ENCODE assay signal across 8 mouse cellular contexts in the genomic region with DNA sequence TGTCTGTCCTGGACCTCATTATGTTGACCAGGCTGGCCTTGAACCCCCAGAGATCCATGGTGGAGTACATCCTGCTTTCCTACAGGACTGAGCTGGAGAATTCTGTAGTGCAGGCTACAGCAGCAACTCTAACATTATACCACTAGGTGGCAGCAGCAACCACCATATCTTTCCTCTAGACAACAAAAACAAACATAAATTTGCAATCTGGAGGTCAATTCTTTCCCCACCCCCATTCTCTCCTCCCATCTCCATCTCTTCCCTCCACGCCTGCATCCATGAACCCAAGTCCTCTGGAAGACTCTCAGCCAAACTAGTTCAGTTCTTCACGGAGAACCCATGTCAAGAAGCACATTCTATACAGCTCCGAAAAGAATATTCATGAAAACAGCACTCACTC. TPM values are rescaled to one million over a fixed set of nuclear protein-coding genes. Genes with fewer than 3 reads are reported as not detected.
A peak's percentile ranks its signal among the peaks of the same experiment; 100 is the strongest.
DNase-seq lines count a peak whose midpoint lies in the region; ATAC-seq and TF ChIP-seq lines count a peak whose summit lies in the region.

No protein-coding gene starts in this region.

- DNase-seq in thymus, postnatal 0 days (ENCODE audit: low spot score), result peak; percentile 74
- DNase-seq in thymus, adult 2 months, result no peak
- DNase-seq in liver, postnatal 0 days, result peak; percentile 56
- DNase-seq in retina, embryonic 14.5 days (ENCODE audit: low spot score), result peak; percentile 84
- DNase-seq in urinary bladder, adult 18-20 months (ENCODE audit: low spot score in 2 of 2), result no peak

- H3K4me2 ChIP-seq in forebrain, embryonic 13.5 days, result no peak overlapping the region
- H3K4me2 ChIP-seq in intestine, embryonic 16.5 days (ENCODE audit: low read depth, low read length), result no peak overlapping the region
- H3K4me2 ChIP-seq in liver, postnatal 0 days (ENCODE audit: low read depth, low read length), result peak overlapping the region; percentile 73

- H3K27ac ChIP-seq in thymus, adult 2 months (ENCODE audit: control insufficient read depth, insufficient read depth, low read length), result no peak overlapping the region
- no peak overlapping the region for H3K27ac ChIP-seq in forebrain, embryonic 13.5 days
- no peak overlapping the region for H3K27ac ChIP-seq in intestine, embryonic 16.5 days (ENCODE audit: low read length)
- peak overlapping the region; percentile 39; the same call in 1 of the 2 replicates for H3K27ac ChIP-seq in liver, postnatal 0 days (ENCODE audit: low read depth)

- peaks cover 8% of the 10 kb centered on the region; the same call in 1 of the 2 replicates for H3K4me1 ChIP-seq in thymus, adult 2 months (replicated peaks; ENCODE audit: control insufficient read depth, insufficient read depth, low read length)
- peaks cover 6% of the 10 kb centered on the region; the same call in 1 of the 2 replicates for H3K4me1 ChIP-seq in forebrain, embryonic 13.5 days
- peaks cover 4% of the 10 kb centered on the region for H3K4me1 ChIP-seq in intestine, embryonic 16.5 days (ENCODE audit: control insufficient read depth, insufficient read depth, low read length)
- peaks cover 7% of the 10 kb centered on the region for H3K4me1 ChIP-seq in liver, postnatal 0 days (ENCODE audit: insufficient read depth)

- 27% methylated on average over 3 of the region's 3 CpGs for WGBS in thymus, adult 2 months
- WGBS in forebrain, embryonic 13.5 days, result 24% methylated on average over 3 of the region's 3 CpGs
- 26% methylated on average over 3 of the region's 3 CpGs for WGBS in intestine, embryonic 16.5 days
- WGBS in liver, postnatal 0 days (ENCODE audit: insufficient replicate concordance), result 37% methylated on average over 3 of the region's 3 CpGs

- H3K27me3 ChIP-seq in thymus, adult 2 months (ENCODE audit: control insufficient read depth, insufficient read depth, low read length), result no peaks in the 10 kb centered on the region
- H3K27me3 ChIP-seq in forebrain, embryonic 13.5 days, result no peaks in the 10 kb centered on the region
- H3K27me3 ChIP-seq in intestine, embryonic 16.5 days (replicated peaks; ENCODE audit: control insufficient read depth, insufficient read depth, low read length), result no peaks in the 10 kb centered on the region
- H3K27me3 ChIP-seq in liver, postnatal 0 days (ENCODE audit: insufficient read depth, low read length), result no peaks in the 10 kb centered on the region

- no peak overlapping the region for H3K9ac ChIP-seq in forebrain, embryonic 13.5 days
- no peak overlapping the region for H3K9ac ChIP-seq in intestine, embryonic 16.5 days (ENCODE audit: low read depth, low read length)
- H3K9ac ChIP-seq in liver, postnatal 0 days (replicated peaks), result no peak overlapping the region

- no peak for TF ChIP-seq POLR2A in thymus, adult 2 months (IDR thresholded peaks at IDR 0.05; ENCODE audit: control insufficient read depth, extremely low read depth, insufficient read depth, low read length, poor library complexity)

- H3K9me3 ChIP-seq in forebrain, embryonic 13.5 days (replicated peaks), result no peaks in the 10 kb centered on the region
- no peaks in the 10 kb centered on the region for H3K9me3 ChIP-seq in intestine, embryonic 16.5 days (ENCODE audit: control insufficient read depth, low read length)
- H3K9me3 ChIP-seq in liver, postnatal 0 days (ENCODE audit: low read length), result no peaks in the 10 kb centered on the region

- ATAC-seq in cerebellum, adult (ENCODE audit: insufficient number of reproducible peaks, low FRiP score, low TSS enrichment), result peak; percentile 64
- peak; percentile 44 for ATAC-seq in forebrain, embryonic 13.5 days
- peak; percentile 15; the same call in 1 of the 2 replicates for ATAC-seq in intestine, embryonic 16.5 days
- peak; percentile 57 for ATAC-seq in liver, postnatal 0 days

- no peak for TF ChIP-seq CTCF in thymus, adult 2 months (IDR thresholded peaks at IDR 0.05; ENCODE audit: borderline replicate concordance, control insufficient read depth, extremely low read depth, insufficient read depth, low read length, poor library complexity)
- peak; percentile 85 for TF ChIP-seq CTCF in liver, postnatal 0 days (IDR thresholded peaks at IDR 0.05; ENCODE audit: low read depth)

- TF ChIP-seq EP300 in liver, postnatal 0 days (IDR thresholded peaks at IDR 0.05; ENCODE audit: low read depth), result no peak

- no peaks in the 10 kb centered on the region for H3K36me3 ChIP-seq in thymus, adult 2 months (ENCODE audit: control insufficient read depth, insufficient read depth, low read length)
- no peaks in the 10 kb centered on the region for H3K36me3 ChIP-seq in forebrain, embryonic 13.5 days (ENCODE audit: poor library complexity, severe bottlenecking)
- H3K36me3 ChIP-seq in intestine, embryonic 16.5 days (ENCODE audit: control insufficient read depth, insufficient read depth, low read length), result no peaks in the 10 kb centered on the region
- H3K36me3 ChIP-seq in liver, postnatal 0 days (replicated peaks; ENCODE audit: insufficient read depth, low read length), result no peaks in the 10 kb centered on the region

- H3K4me3 ChIP-seq in thymus, adult 2 months (ENCODE audit: control insufficient read depth, insufficient read depth, low read length), result no peak overlapping the region
- H3K4me3 ChIP-seq in forebrain, embryonic 13.5 days, result no peak overlapping the region
- H3K4me3 ChIP-seq in intestine, embryonic 16.5 days (ENCODE audit: low read length), result no peak overlapping the region
- 0 out of 2 replicates have a peak overlapping the region, but pooled peaks have one; percentile 32 for H3K4me3 ChIP-seq in liver, postnatal 0 days (ENCODE audit: low read depth, low read length)

RNA-seq across cellular contexts. Expression of gene Rpia, which starts 12.6 kb away (rescaled TPM):
- polyA plus RNA-seq in thymus, postnatal 0 days (2015; fragmentation: Nextera tagmentation; extraction: Ambion mirVana), result 3.6 and 5.1 TPM in 2 replicates
- 15.7 and 20.0 TPM in 2 replicates for polyA plus RNA-seq in thymus, adult 2 months (2012; rRNA removed)
- polyA plus RNA-seq in forebrain, embryonic 13.5 days (2015; fragmentation: Nextera tagmentation; extraction: Ambion mirVana), result 3.4 and 4.2 TPM in 2 replicates
- polyA plus RNA-seq in intestine, embryonic 16.5 days (2015; fragmentation: Nextera tagmentation; extraction: Ambion mirVana), result 4.1 and 4.7 TPM in 2 replicates
- 1.9 and 2.2 TPM in 2 replicates for polyA plus RNA-seq in liver, postnatal 0 days (2015; fragmentation: Nextera tagmentation; extraction: Ambion mirVana)

RNA-seq across cellular contexts. Expression of gene Eif2ak3, which starts 39.7 kb away (rescaled TPM):
- 17.4 and 18.0 TPM in 2 replicates for polyA plus RNA-seq in thymus, postnatal 0 days (2015; fragmentation: Nextera tagmentation; extraction: Ambion mirVana)
- 25.9 and 33.0 TPM in 2 replicates for polyA plus RNA-seq in thymus, adult 2 months (2012; rRNA removed)
- 12.4 and 12.6 TPM in 2 replicates for polyA plus RNA-seq in forebrain, embryonic 13.5 days (2015; fragmentation: Nextera tagmentation; extraction: Ambion mirVana)
- 6.6 and 9.8 TPM in 2 replicates for polyA plus RNA-seq in intestine, embryonic 16.5 days (2015; fragmentation: Nextera tagmentation; extraction: Ambion mirVana)
- polyA plus RNA-seq in liver, postnatal 0 days (2015; fragmentation: Nextera tagmentation; extraction: Ambion mirVana), result 3.7 and 4.4 TPM in 2 replicates

Comparison
In these comparisons a context has a peak if more than half of its experiments do, and no peak if none do; other contexts are left out.
1. DNase-seq: peak in thymus, postnatal 0 days (single experiment), liver, postnatal 0 days (single experiment) and retina, embryonic 14.5 days (single experiment); none in thymus, adult 2 months (single experiment) and urinary bladder, adult 18-20 months (0 of 2).
2. Peak in every context shown above with its lines, with median percentiles within 50 percentile points of each other: ATAC-seq.